Mouse (Mus musculus) heart, embryonic 15.5 days (tissue): Measurements from ENCODE around the gene Vgll4. TPM values are rescaled to one million over a fixed set of nuclear protein-coding genes. Genes with fewer than 3 reads are reported as not detected.

Source experiments
- ATAC-seq: fragments of 200-750 bp; cut with Nextera tagmentation; replicated peaks from 2 replicates; pipeline ENCODE4 v1.8.0; 2017; ENCODE audit warnings: low read depth, moderate TSS enrichment; ENCODE audit not compliant: insufficient number of reproducible peaks, insufficient read depth, low FRiP score
- H3K27ac ChIP-seq: fragments of 300-500 bp; sonication (generic); 2 replicates; pipeline ENCODE4 v1.5.1; 2015; ENCODE audit warnings: mild to moderate bottlenecking, inconsistent platforms
- H3K27me3 ChIP-seq: fragments of 300-500 bp; sonication (generic); 2 replicates; pipeline ENCODE4 v1.6.1; 2015; ENCODE audit warnings: inconsistent platforms
- H3K36me3 ChIP-seq: fragments of 300-500 bp; sonication (generic); 2 replicates; pipeline ENCODE4 v1.6.1; 2015; ENCODE audit warnings: mild to moderate bottlenecking, inconsistent platforms
- H3K4me1 ChIP-seq: fragments of 300-500 bp; sonication (generic); replicated peaks from 2 replicates; pipeline ENCODE4 v1.6.1; 2015; ENCODE audit warnings: inconsistent platforms
- H3K4me2 ChIP-seq: fragments of 300-500 bp; sonication (generic); 2 replicates; pipeline ENCODE4 v1.6.1; 2015; ENCODE audit warnings: inconsistent platforms, mild to moderate bottlenecking, moderate library complexity
- H3K4me3 ChIP-seq: fragments of 300-500 bp; sonication (generic); 2 replicates; pipeline ENCODE4 v1.5.1; 2015; ENCODE audit warnings: mild to moderate bottlenecking, inconsistent platforms
- H3K9ac ChIP-seq: fragments of 300-500 bp; sonication (generic); 2 replicates; pipeline ENCODE4 v1.6.1; 2015; ENCODE audit warnings: mild to moderate bottlenecking, inconsistent platforms
- H3K9me3 ChIP-seq: fragments of 300-500 bp; sonication (generic); replicated peaks from 2 replicates; pipeline ENCODE4 v1.6.1; 2016; ENCODE audit warnings: inconsistent platforms
- WGBS: fragments of 180-500 bp; shearing (Covaris S2); methylation state at CpG from one replicate; pipeline ENCODE4 v1.1.7; 2015; ENCODE audit warnings: mixed read lengths; 5-methylcytosine and 5-hydroxymethylcytosine counted together
- polyA plus RNA-seq: library from polyadenylated mRNA; unstranded; fragments of >200 nt; fragmentation: Nextera tagmentation; extraction: Ambion mirVana; gene quantifications from 2 replicates; pipeline ENCODE4 v1.2.1, GENCODE M21; 2015

The Vgll4 gene
- polyA plus RNA-seq, 1 experiment from 2014 or later: 65.4 TPM

DNA sequence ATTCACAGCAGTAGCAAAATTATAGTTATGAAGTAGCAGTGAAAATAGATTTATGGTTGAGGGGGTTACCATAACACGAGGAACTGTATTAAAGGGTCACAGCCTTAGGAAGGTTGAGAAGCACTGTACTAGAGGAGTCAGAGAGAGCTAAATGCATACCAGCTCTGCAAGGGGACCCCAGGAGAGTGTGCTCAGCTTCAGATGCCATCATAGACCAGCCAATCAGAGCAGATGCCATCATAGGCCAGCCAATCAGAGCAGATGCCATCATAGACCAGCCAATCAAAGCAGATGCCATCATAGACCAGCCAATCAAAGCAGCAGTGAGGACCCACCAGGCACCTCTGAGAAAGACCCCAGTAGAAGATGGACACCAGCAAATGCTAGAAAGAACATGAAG lies 134.0 kb downstream of the Vgll4 start:
- 90% methylated on average over 1 of the region's 1 CpGs for WGBS
- Histone ChIP-seq H3K9ac (no peak overlapping the region), H3K4me3 (no peak overlapping the region), H3K27me3 (no peaks in the 10 kb centered on the region), H3K36me3 (no peaks in the 10 kb centered on the region), H3K9me3 (no peaks in the 10 kb centered on the region), H3K4me2 (no peak overlapping the region), H3K27ac (no peak overlapping the region), H3K4me1 (peaks cover 55% of the 10 kb centered on the region)
- ATAC-seq: no peak

DNA sequence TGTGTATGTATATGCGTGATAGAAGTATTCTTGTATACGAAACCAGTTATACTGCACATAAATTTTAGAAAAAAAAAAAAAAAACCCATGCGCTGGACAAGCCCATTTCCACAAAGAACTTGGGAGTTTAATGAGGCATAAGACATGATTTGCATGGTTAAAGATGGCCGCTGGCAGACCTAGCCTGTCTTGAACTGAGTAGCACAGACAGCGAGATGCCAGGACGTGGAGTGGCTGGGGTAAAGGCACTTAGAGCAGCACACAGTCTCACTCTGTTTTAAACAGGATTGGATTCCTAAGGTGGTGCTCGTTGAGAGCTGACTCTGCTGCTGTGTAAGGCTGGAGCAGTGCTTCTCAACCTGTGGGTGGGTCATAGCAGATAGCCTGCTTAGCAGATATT lies 134.4 kb downstream of the Vgll4 start:
- ATAC-seq: no peak
- Histone ChIP-seq H3K9me3 (no peaks in the 10 kb centered on the region), H3K4me3 (no peak overlapping the region), H3K9ac (no peak overlapping the region), H3K36me3 (no peaks in the 10 kb centered on the region), H3K27ac (no peak overlapping the region), H3K27me3 (no peaks in the 10 kb centered on the region), H3K4me1 (peaks cover 51% of the 10 kb centered on the region), H3K4me2 (no peak overlapping the region)
- 81% methylated on average over 7 of the region's 7 CpGs for WGBS

DNA sequence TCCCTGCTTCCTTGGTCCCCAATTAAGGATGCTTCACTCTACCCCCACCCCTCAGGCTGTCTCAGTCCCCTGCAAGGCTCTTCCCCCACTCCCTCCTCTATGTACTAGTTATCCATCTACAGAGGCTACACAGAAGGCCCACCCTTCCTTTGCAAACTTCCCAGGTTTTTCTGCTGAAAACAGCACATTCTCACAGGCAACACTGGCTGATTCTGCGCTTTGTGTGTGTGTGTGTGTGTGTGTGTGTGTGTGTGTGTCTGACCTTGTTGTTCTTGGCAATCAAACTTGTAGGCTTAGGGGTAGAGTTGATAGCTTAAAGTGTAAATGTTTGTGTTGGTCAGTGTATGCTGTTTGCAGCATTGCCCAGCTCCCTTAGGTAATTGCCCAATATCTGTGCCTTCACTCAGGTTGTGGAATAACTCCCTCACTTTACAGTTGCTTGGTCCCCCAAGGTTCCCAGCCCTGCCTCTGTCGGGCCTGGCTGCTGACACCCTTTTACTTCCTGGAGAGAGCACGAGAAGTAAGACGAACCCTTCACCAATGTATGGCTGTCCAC lies 135.9 kb downstream of the Vgll4 start:
- Histone ChIP-seq H3K4me3 (no peak overlapping the region), H3K4me2 (no peak overlapping the region), H3K4me1 (peaks cover 36% of the 10 kb centered on the region), H3K27ac (peak overlapping the region; percentile 50), H3K36me3 (no peaks in the 10 kb centered on the region), H3K27me3 (no peaks in the 10 kb centered on the region), H3K9me3 (no peaks in the 10 kb centered on the region), H3K9ac (no peak overlapping the region)
- ATAC-seq: peak; percentile 58; the same call in 1 of the 2 replicates
- WGBS: 53% methylated on average over 4 of the region's 4 CpGs

DNA sequence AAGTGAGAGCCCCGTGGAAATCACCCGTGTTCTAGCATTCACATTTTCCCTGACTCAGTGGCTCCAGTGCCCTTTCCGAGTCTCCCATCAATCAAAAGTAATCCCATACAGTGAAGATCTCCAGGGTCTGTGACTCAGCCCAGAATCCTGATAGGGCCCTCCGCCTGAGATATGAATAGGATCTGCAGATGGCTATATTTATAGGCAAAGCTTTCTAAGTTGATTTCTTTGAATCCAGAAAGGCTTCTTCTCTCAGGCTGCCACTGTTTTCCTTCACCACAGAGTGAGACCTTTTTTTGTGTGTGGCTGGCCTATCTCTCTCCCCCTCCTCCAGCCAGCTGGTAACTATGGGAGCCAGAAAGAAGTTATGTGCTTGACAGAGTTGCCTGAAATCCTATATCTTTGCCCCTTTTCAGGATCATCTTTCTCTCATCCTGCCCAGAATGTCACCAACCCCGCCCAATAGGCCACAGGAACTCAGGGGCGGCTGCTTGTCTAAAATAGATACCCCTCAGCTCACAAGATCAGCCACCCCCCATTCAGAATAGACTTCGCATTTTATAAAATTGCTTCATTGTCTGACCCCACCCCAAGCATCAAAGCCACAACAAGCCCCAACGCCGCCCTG lies 136.6 kb downstream of the Vgll4 start:
- H3K36me3 ChIP-seq: no peaks in the 10 kb centered on the region
- no peaks in the 10 kb centered on the region for H3K27me3 ChIP-seq
- no peak overlapping the region for H3K9ac ChIP-seq
- no peaks in the 10 kb centered on the region for H3K9me3 ChIP-seq
- no peak overlapping the region for H3K4me3 ChIP-seq
- H3K4me1 ChIP-seq: peaks cover 32% of the 10 kb centered on the region
- no peak overlapping the region for H3K4me2 ChIP-seq
- no peak for ATAC-seq
- peak overlapping the region; percentile 50 for H3K27ac ChIP-seq
- WGBS: 54% methylated on average over 9 of the region's 9 CpGs

DNA sequence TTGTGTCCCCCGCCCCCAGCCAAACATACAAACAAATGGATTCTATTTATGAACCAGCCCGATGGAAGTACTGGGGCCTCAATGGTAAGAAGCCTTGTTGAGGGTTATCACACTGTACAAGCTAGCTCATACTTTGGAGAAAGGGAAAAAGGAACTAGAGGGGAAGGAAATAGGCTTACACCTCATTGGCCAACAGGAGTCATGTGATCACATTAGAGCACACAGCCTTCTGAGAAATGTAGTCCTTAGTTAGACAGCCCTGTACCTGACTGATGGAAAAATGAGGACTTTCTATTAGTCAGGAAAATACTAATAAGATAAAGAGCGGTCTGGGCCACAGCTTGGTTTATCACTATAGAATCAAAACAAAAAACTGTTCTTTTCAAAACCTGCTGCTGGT lies 138.0 kb downstream of the Vgll4 start:
- no peak overlapping the region for H3K4me2 ChIP-seq
- no peak overlapping the region for H3K9ac ChIP-seq
- no peaks in the 10 kb centered on the region for H3K27me3 ChIP-seq
- no peaks in the 10 kb centered on the region for H3K36me3 ChIP-seq
- H3K9me3 ChIP-seq: no peaks in the 10 kb centered on the region
- no peak overlapping the region for H3K4me3 ChIP-seq
- ATAC-seq: no peak
- 83% methylated on average over 3 of the region's 3 CpGs for WGBS
- H3K4me1 ChIP-seq: peaks cover 26% of the 10 kb centered on the region
- no peak overlapping the region for H3K27ac ChIP-seq

DNA sequence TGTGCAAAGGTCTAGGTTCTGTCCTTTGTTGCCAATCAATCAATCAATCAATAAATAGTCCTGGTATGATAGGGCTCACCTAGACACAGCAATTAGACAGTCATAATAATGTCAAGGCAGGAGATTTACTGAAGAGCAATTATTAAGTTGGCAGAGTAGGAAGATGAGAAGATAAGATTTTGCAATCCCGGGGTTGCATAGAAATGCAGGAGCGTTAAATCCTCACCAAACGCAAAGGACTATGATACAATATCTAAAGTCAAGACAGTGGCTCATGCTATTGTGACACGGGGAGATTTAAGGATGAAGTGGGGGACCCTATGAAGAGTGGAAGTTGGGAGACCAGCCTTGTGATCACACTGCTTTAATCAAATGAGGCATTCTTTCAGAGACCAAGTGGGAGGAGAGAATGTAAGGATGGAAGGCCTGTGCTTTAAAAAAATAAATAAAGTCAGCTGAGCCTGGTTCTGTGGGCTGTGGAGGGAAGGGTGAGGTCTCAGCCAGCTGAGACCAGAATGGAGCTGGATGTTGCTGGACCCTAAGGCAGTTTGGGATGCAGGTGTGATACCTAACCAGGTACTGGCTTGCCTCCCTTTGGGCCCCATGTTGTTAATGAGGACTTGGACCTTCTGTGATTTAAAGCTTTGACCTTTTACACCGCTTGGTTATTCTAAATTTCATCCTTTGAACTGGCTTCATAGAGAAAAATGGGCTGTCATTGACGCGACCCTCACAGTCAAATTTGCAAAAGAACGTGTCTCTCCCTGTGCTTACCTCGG lies 139.9 kb downstream of the Vgll4 start:
- H3K9ac ChIP-seq: no peak overlapping the region
- no peak for ATAC-seq
- H3K36me3 ChIP-seq: no peaks in the 10 kb centered on the region
- no peak overlapping the region for H3K4me2 ChIP-seq
- WGBS: 86% methylated on average over 9 of the region's 9 CpGs
- H3K4me3 ChIP-seq: no peak overlapping the region
- H3K4me1 ChIP-seq: peaks cover 26% of the 10 kb centered on the region
- H3K27me3 ChIP-seq: no peaks in the 10 kb centered on the region
- H3K9me3 ChIP-seq: no peaks in the 10 kb centered on the region
- no peak overlapping the region for H3K27ac ChIP-seq

DNA sequence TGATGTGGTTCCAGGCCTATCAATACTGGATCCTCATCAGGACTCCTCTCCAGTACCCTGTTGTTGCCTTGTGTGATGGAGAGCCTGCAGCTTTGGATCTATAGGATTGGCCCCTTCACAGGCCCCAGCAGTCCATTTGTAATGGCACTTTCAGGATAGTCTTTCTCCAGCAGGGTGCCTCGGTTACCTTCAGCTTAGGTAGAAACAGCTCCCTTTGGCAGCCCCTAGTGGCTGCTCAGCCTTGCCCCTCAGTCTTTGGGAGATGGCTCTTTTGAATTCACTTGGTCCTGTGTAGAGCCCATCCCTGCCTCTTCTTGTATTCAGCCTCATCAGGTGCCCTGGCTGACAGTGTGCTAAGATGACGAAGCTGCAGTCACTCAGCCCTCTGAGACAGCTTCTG lies 142.9 kb downstream of the Vgll4 start:
- no peak overlapping the region for H3K4me3 ChIP-seq
- H3K4me1 ChIP-seq: peaks cover 6% of the 10 kb centered on the region
- WGBS: 66% methylated on average over 2 of the region's 2 CpGs
- H3K36me3 ChIP-seq: no peaks in the 10 kb centered on the region
- H3K9ac ChIP-seq: no peak overlapping the region
- no peaks in the 10 kb centered on the region for H3K27me3 ChIP-seq
- H3K4me2 ChIP-seq: no peak overlapping the region
- no peaks in the 10 kb centered on the region for H3K9me3 ChIP-seq
- H3K27ac ChIP-seq: no peak overlapping the region
- no peak for ATAC-seq

DNA sequence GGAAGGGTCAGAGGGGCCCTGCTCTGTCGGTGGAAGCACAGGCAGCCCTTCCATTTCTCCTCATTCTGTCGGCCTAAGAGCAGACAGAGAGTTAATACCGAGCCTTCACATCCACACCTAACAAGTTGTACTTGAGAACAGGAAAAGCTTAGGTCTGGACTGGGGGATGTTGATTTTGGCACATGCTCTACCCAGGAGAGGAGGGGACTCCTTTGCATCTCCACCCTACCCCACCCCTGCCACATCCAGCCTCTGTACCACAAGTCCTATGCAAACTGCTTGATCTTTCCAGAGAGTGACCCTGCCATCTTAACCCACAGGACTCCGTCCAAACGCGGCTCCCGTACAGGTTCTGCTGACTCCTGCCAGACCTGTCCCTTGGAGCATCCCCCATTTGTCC lies 148.1 kb downstream of the Vgll4 start:
- no peak overlapping the region for H3K4me2 ChIP-seq
- H3K27ac ChIP-seq: peak overlapping the region; percentile 79
- no peak overlapping the region for H3K4me3 ChIP-seq
- ATAC-seq: 0 out of 2 replicates have a peak, but pooled peaks have one; percentile 16
- H3K9me3 ChIP-seq: no peaks in the 10 kb centered on the region
- H3K27me3 ChIP-seq: no peaks in the 10 kb centered on the region
- peaks cover 47% of the 10 kb centered on the region for H3K4me1 ChIP-seq
- H3K36me3 ChIP-seq: no peaks in the 10 kb centered on the region
- H3K9ac ChIP-seq: no peak overlapping the region
- 63% methylated on average over 7 of the region's 7 CpGs for WGBS

DNA sequence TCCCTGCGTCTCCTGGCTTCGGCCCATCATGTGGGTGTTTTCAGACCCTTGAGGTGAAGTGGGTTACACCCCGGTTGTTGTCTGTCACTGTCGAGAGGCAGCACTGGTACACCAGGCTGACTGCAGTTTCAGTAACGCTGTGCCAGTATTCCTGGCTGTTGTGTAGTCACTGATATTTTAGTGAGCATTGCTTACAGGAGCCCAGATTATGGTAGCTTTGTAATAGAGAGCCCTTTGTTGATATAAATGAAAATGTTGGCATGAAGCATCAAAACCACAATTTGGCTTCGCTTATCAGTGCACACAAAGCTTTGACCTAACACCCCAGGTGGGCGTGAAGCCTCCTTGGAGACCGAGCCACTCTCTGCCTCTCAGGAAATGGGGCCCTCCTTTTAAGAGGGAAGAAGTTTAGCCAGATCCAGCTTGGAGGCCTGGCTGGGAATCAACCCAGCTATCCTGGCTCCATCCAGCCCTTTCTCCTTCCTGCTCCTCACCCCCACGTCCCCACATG lies 149.8 kb downstream of the Vgll4 start:
- WGBS: 39% methylated on average over 9 of the region's 9 CpGs
- H3K27ac ChIP-seq: peak overlapping the region; percentile 79
- no peak overlapping the region for H3K4me3 ChIP-seq
- no peak overlapping the region for H3K9ac ChIP-seq
- ATAC-seq: peak; percentile 23; the same call in 1 of the 2 replicates
- peaks cover 51% of the 10 kb centered on the region for H3K4me1 ChIP-seq
- H3K4me2 ChIP-seq: no peak overlapping the region
- no peaks in the 10 kb centered on the region for H3K9me3 ChIP-seq
- no peaks in the 10 kb centered on the region for H3K36me3 ChIP-seq
- no peaks in the 10 kb centered on the region for H3K27me3 ChIP-seq

DNA sequence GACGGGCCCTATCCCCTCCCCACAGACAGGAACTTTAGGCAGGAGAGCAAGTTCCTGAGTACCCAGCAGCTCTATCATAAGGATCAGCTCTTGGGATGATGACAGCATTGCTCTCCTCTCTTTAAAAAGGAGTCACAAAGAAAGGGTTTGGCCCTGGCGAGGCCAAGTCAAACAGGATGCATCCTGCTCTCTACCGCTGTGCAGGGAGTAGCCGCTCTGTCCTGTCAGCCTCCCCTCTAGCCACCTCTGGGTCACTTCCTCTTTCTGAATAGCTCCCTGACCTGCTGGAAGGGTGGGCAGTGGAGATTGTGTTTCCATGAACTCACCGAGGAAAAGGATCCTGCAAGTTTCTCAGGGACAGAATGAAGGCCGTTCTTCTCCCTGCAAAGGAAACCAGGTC lies 151.3 kb downstream of the Vgll4 start:
- H3K36me3 ChIP-seq: no peaks in the 10 kb centered on the region
- H3K4me3 ChIP-seq: no peak overlapping the region
- no peak overlapping the region for H3K4me2 ChIP-seq
- H3K27me3 ChIP-seq: no peaks in the 10 kb centered on the region
- 52% methylated on average over 6 of the region's 6 CpGs for WGBS
- ATAC-seq: peak; percentile 81
- H3K4me1 ChIP-seq: peaks cover 55% of the 10 kb centered on the region
- no peak overlapping the region for H3K9ac ChIP-seq
- peak overlapping the region; percentile 79 for H3K27ac ChIP-seq
- H3K9me3 ChIP-seq: no peaks in the 10 kb centered on the region

DNA sequence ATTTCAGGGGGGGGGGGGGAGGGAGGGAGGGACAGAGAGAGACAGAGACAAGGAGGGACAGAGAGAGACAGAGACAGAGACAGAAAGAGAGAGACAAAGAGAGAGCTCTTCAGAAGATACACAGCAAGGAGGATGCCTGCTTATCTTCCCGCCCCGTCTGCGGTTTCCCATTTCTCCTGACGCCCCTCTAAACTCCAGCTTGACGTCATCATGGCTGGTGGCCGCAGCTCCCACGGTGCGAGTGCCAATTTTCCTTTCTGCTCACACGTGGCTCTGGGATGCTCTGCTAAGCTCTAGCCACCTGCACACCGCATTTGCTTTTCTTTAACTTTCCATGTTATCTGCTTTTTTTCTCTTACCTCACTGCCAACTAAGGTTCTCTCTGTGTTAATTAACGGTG lies 151.8 kb downstream of the Vgll4 start:
- H3K9ac ChIP-seq: no peak overlapping the region
- H3K9me3 ChIP-seq: no peaks in the 10 kb centered on the region
- H3K36me3 ChIP-seq: no peaks in the 10 kb centered on the region
- ATAC-seq: peak; percentile 37; the same call in 1 of the 2 replicates
- H3K27me3 ChIP-seq: no peaks in the 10 kb centered on the region
- H3K27ac ChIP-seq: peak overlapping the region; percentile 79
- H3K4me1 ChIP-seq: peaks cover 55% of the 10 kb centered on the region
- WGBS: 18% methylated on average over 11 of the region's 11 CpGs
- no peak overlapping the region for H3K4me2 ChIP-seq
- no peak overlapping the region for H3K4me3 ChIP-seq
